Comparison of ENCODE assay signal across 11 mouse cellular contexts in genomic region chr4:13395626-13396025, GRCm38 (mm10).
"Had no signal": no experiment of that assay in that cellular context is flagged by ENCODE, and none has a peak within 500 bp of the region (broad histone marks: within the 10 kb centered on the region; RNA-seq: fewer than 3 reads in every experiment).

No protein-coding gene starts in this region.

- H3K27ac ChIP-seq: limb, embryonic 15.5 days; liver, embryonic 14.5 days; midbrain, embryonic 12.5 days; neural tube, embryonic 13.5 days had no signal

- H3K9ac ChIP-seq: limb, embryonic 15.5 days; liver, embryonic 14.5 days; midbrain, embryonic 12.5 days; neural tube, embryonic 13.5 days had no signal

- H3K36me3 ChIP-seq: limb, embryonic 15.5 days; midbrain, embryonic 12.5 days; neural tube, embryonic 13.5 days had no signal

- H3K4me3 ChIP-seq: limb, embryonic 15.5 days; midbrain, embryonic 12.5 days; neural tube, embryonic 13.5 days had no signal

- H3K4me2 ChIP-seq: limb, embryonic 15.5 days; midbrain, embryonic 12.5 days; neural tube, embryonic 13.5 days had no signal

- DNase-seq: kidney, postnatal 36 days; layer of hippocampus, adult 9-11 months; layer of hippocampus, postnatal 36 days; lung, adult 18-20 months; right cerebral cortex, postnatal 14 days; thymus, postnatal 4 days had no signal

- ATAC-seq: midbrain, embryonic 16.5 days had no signal

- H3K9me3 ChIP-seq: limb, embryonic 15.5 days; midbrain, embryonic 12.5 days; neural tube, embryonic 13.5 days had no signal

- H3K27me3 ChIP-seq: limb, embryonic 15.5 days; neural tube, embryonic 13.5 days had no signal
